ENCODE assay signal across 12 mouse cellular contexts in the genomic region with DNA sequence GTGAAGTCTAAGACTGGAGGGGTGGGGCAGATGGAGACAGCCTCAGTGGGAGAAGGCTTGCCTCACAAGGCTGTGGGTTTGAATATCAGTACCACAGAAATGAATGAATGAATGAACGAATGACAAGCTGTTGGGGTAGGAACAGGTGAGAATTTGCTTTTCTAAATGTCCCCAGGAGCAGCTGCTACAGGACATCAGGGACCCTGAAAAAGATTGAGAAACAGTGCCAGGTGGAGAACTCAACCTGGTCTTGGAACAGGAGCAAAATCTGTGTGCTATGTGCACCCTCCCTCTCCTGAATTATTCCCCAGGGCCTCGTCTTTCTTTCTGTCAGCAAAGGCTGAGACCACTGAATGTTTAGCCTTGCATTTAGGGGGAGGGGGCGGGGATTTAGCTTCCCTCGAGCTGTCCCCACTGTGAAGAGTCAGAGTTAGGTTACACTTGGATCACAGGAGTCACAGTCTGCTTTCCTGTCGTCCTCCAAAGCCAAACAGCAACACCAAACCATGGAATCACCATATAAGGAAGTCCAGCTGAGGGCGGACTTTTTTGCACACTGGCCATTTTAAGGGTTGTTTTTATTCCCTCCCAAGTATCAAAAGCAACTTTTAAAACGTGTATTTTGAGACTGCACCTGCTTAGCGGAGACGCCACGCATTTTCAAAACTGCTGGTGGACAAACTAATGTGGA. TPM values are rescaled to one million over a fixed set of nuclear protein-coding genes. Genes with fewer than 3 reads are reported as not detected.
DNase-seq lines count a peak whose midpoint lies in the region; ATAC-seq and TF ChIP-seq lines count a peak whose summit lies in the region.
"Had no signal": no experiment of that assay in that cellular context is flagged by ENCODE, and none has a peak within 500 bp of the region (broad histone marks: within the 10 kb centered on the region; RNA-seq: fewer than 3 reads in every experiment).

A gene (plus strand): TSS at position 641 of the 691 bp plus-strand sequence.

- no peak within 1 kb of the TSS for H3K27ac ChIP-seq in spleen, adult 2 months (ENCODE audit: insufficient read depth, low read length)
- H3K27ac ChIP-seq in embryonic facial prominence, embryonic 11.5 days (replicated peaks; ENCODE audit: low read depth, low read length), result no peak within 1 kb of the TSS
- 0 out of 2 replicates have a peak within 1 kb of the TSS, but pooled peaks have one; percentile 5 for H3K27ac ChIP-seq in limb, embryonic 10.5 days
- H3K27ac ChIP-seq in neural tube, embryonic 14.5 days (ENCODE audit: low read depth, low read length), result peak within 1 kb of the TSS; percentile 87
- no peak within 1 kb of the TSS for H3K27ac ChIP-seq in intestine, embryonic 15.5 days
- no peak within 1 kb of the TSS; the same call in 1 of the 2 replicates for H3K27ac ChIP-seq in left cerebral cortex, adult 2 months
- H3K27ac ChIP-seq: heart, embryonic 15.5 days had no signal

- no peak within 1 kb of the TSS for H3K9ac ChIP-seq in embryonic facial prominence, embryonic 11.5 days (replicated peaks; ENCODE audit: low read length)
- no peak within 1 kb of the TSS for H3K9ac ChIP-seq in neural tube, embryonic 14.5 days (replicated peaks; ENCODE audit: low read depth, low read length)
- H3K9ac ChIP-seq in intestine, embryonic 15.5 days, result no peak within 1 kb of the TSS
- H3K9ac ChIP-seq: heart, embryonic 15.5 days had no signal

- no peak within 1 kb of the TSS for H3K4me2 ChIP-seq in embryonic facial prominence, embryonic 11.5 days (ENCODE audit: low read depth, low read length)
- H3K4me2 ChIP-seq in neural tube, embryonic 14.5 days (ENCODE audit: low read depth, low read length), result no peak within 1 kb of the TSS; the same call in 1 of the 2 replicates
- no peak within 1 kb of the TSS for H3K4me2 ChIP-seq in intestine, embryonic 15.5 days (replicated peaks)

- intact Hi-C loops in left cerebral cortex, adult 2 months (cut with DNase I), result no loop called here
- intact Hi-C loops in heart, postnatal 36 days (cut with DNase I), result no loop called here

- no peaks in the 10 kb centered on the region for H3K9me3 ChIP-seq in embryonic facial prominence, embryonic 11.5 days (replicated peaks; ENCODE audit: control insufficient read depth, low read length)
- H3K9me3 ChIP-seq in limb, embryonic 10.5 days (replicated peaks), result no peaks in the 10 kb centered on the region
- no peaks in the 10 kb centered on the region for H3K9me3 ChIP-seq in neural tube, embryonic 14.5 days (ENCODE audit: control insufficient read depth, low read length)
- H3K9me3 ChIP-seq in intestine, embryonic 15.5 days, result no peaks in the 10 kb centered on the region
- H3K9me3 ChIP-seq: heart, embryonic 15.5 days had no signal

- no peak for ATAC-seq in embryonic facial prominence, embryonic 11.5 days (replicated peaks; ENCODE audit: insufficient number of reproducible peaks, low FRiP score, low TSS enrichment, low read depth)
- ATAC-seq in neural tube, embryonic 14.5 days (ENCODE audit: low read depth), result no peak
- no peak for ATAC-seq in intestine, embryonic 15.5 days

- WGBS in spleen, adult 2 months, result 19% methylated on average over 10 of the region's 10 CpGs
- 14% methylated on average over 10 of the region's 10 CpGs for WGBS in embryonic facial prominence, embryonic 11.5 days
- 25% methylated on average over 10 of the region's 10 CpGs for whole genome bisulfite sequencing in limb, embryonic 10.5 days
- WGBS in neural tube, embryonic 14.5 days, result 29% methylated on average over 10 of the region's 10 CpGs
- 27% methylated on average over 10 of the region's 10 CpGs for WGBS in intestine, embryonic 15.5 days

- no peak for TF ChIP-seq CTCF in spleen, adult 2 months (IDR thresholded peaks at IDR 0.05; ENCODE audit: extremely low read depth, insufficient read depth, insufficient read length, insufficient replicate concordance)
- no peak for TF ChIP-seq CTCF in left cerebral cortex, adult 2 months (IDR thresholded peaks at IDR 0.05)

- no peak within 1 kb of the TSS for H3K4me3 ChIP-seq in spleen, adult 2 months (ENCODE audit: extremely low read depth, insufficient read depth, insufficient read length)
- H3K4me3 ChIP-seq in embryonic facial prominence, embryonic 11.5 days (ENCODE audit: low read depth, low read length), result no peak within 1 kb of the TSS
- no peak within 1 kb of the TSS; the same call in 1 of the 2 replicates for H3K4me3 ChIP-seq in limb, embryonic 10.5 days
- no peak within 1 kb of the TSS for H3K4me3 ChIP-seq in neural tube, embryonic 14.5 days (ENCODE audit: low read depth, low read length)
- no peak within 1 kb of the TSS for H3K4me3 ChIP-seq in intestine, embryonic 15.5 days (replicated peaks)
- H3K4me3 ChIP-seq in left cerebral cortex, adult 2 months, result no peak within 1 kb of the TSS

- H3K36me3 ChIP-seq in spleen, adult 2 months (ENCODE audit: control insufficient read depth, insufficient read depth, low read length), result no peaks in the 10 kb centered on the region
- H3K36me3 ChIP-seq in embryonic facial prominence, embryonic 11.5 days (replicated peaks; ENCODE audit: control insufficient read depth, insufficient read depth, low read depth, low read length), result no peaks in the 10 kb centered on the region
- no peaks in the 10 kb centered on the region for H3K36me3 ChIP-seq in limb, embryonic 10.5 days
- no peaks in the 10 kb centered on the region for H3K36me3 ChIP-seq in neural tube, embryonic 14.5 days (ENCODE audit: control insufficient read depth, insufficient read depth, low read length)
- no peaks in the 10 kb centered on the region for H3K36me3 ChIP-seq in intestine, embryonic 15.5 days
- H3K36me3 ChIP-seq: heart, embryonic 15.5 days had no signal

- H3K27me3 ChIP-seq in spleen, adult 2 months (ENCODE audit: control insufficient read depth, insufficient read depth, low read length), result no peaks in the 10 kb centered on the region
- peaks cover 12% of the 10 kb centered on the region for H3K27me3 ChIP-seq in embryonic facial prominence, embryonic 11.5 days (ENCODE audit: control insufficient read depth, insufficient read depth, low read length)
- H3K27me3 ChIP-seq in limb, embryonic 10.5 days (ENCODE audit: low read depth, poor library complexity, severe bottlenecking), result peaks cover 61% of the 10 kb centered on the region
- H3K27me3 ChIP-seq in neural tube, embryonic 14.5 days (ENCODE audit: control insufficient read depth, insufficient read depth, low read length), result no peaks in the 10 kb centered on the region
- H3K27me3 ChIP-seq in intestine, embryonic 15.5 days (replicated peaks), result peaks cover 32% of the 10 kb centered on the region

- DNase-seq in spleen, adult 2 months (ENCODE audit: low read depth in 1 of 2, low spot score in 2 of 2), result no peak
- DNase-seq in spleen, postnatal 36 days (ENCODE audit: low spot score in 2 of 2), result no peak
- peak; percentile 27 for DNase-seq in embryonic facial prominence, embryonic 11.5 days (ENCODE audit: low spot score)
- DNase-seq in limb, embryonic 10.5 days (ENCODE audit: low spot score), result peak; percentile 37
- DNase-seq in left cerebral cortex, adult 2 months (ENCODE audit: extremely low spot score in 1 of 2, low spot score in 2 of 2), result no peak
- DNase-seq in heart, postnatal 36 days, result no peak
- DNase-seq: adrenal gland, postnatal 10 days; cerebellum, adult 9-10 months; left cerebral cortex, postnatal 4 days had no signal

- peaks cover 28% of the 10 kb centered on the region; the same call in 1 of the 2 replicates for H3K4me1 ChIP-seq in spleen, adult 2 months (ENCODE audit: control insufficient read depth, insufficient read depth, insufficient read length)
- H3K4me1 ChIP-seq in embryonic facial prominence, embryonic 11.5 days (ENCODE audit: control insufficient read depth, insufficient read depth, low read length), result peaks cover 6% of the 10 kb centered on the region
- peaks cover 51% of the 10 kb centered on the region for H3K4me1 ChIP-seq in limb, embryonic 10.5 days
- peaks cover 21% of the 10 kb centered on the region for H3K4me1 ChIP-seq in neural tube, embryonic 14.5 days (ENCODE audit: control insufficient read depth, insufficient read depth, low read length)
- H3K4me1 ChIP-seq in intestine, embryonic 15.5 days (replicated peaks), result peaks cover 21% of the 10 kb centered on the region

- no peak for TF ChIP-seq POLR2A in spleen, adult 2 months (IDR thresholded peaks at IDR 0.05; ENCODE audit: low read depth, low read length)

RNA-seq across cellular contexts. Expression of the gene that starts here (rescaled TPM):
- polyA plus RNA-seq in spleen, adult 2 months (2012; rRNA removed), result 16.0 and 26.6 TPM in 2 replicates
- 1.5 and 1.6 TPM in 2 replicates for polyA plus RNA-seq in embryonic facial prominence, embryonic 11.5 days (2014; fragmentation: Nextera tagmentation; extraction: Ambion mirVana)
- polyA plus RNA-seq in limb, embryonic 10.5 days (2016; fragmentation: Nextera tagmentation; extraction: Ambion mirVana), result 0.31 and 0.33 TPM in 2 replicates
- polyA plus RNA-seq in neural tube, embryonic 14.5 days (2014; fragmentation: Nextera tagmentation; extraction: Ambion mirVana), result 13.8 and 22.2 TPM in 2 replicates
- polyA plus RNA-seq in intestine, embryonic 15.5 days (2015; fragmentation: Nextera tagmentation; extraction: Ambion mirVana), result 4.9 and 5.2 TPM in 2 replicates
- total RNA-seq in left cerebral cortex, adult 2 months (2021), result 1 to 10 TPM; 1.4 TPM
- under 1 TPM; 0.87 to 0.97 TPM for total RNA-seq in heart, postnatal 36 days (2021)

Comparison
In these comparisons a context has a peak if more than half of its experiments do, and no peak if none do; other contexts are left out.
1. Peak in DNase-seq and H3K27ac ChIP-seq in limb, embryonic 10.5 days; RNA of the gene not detected or under 1 TPM.